Comparison of ENCODE assay signal across 8 mouse cellular contexts in the genomic region with DNA sequence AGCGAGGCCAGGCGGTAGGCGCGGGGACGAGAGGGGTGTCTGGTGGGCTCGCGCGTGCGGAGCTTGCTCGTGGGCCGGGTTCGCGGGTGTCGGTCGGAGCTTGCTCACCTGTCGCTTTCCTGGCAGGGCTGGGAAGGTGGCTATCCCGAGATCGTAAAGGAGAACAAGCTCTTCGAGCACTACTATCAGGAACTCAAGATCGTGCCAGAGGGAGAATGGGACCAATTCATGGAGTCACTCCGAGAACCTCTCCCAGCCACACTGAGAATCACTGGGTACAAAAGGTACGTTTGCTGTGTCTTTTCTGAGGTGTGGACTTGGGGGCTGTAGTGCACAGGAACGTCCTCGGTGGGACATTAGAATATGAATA. TPM values are rescaled to one million over a fixed set of nuclear protein-coding genes. Genes with fewer than 3 reads are reported as not detected.
DNase-seq lines count a peak whose midpoint lies in the region; ATAC-seq and TF ChIP-seq lines count a peak whose summit lies in the region.

No protein-coding gene starts in this region.

- H3K27me3 ChIP-seq in kidney, postnatal 0 days (ENCODE audit: insufficient read depth, low read length) = no peaks in the 10 kb centered on the region
- H3K27me3 ChIP-seq in hindbrain, embryonic 14.5 days (ENCODE audit: control insufficient read depth, insufficient read depth, low read length) = no peaks in the 10 kb centered on the region
- no peaks in the 10 kb centered on the region for H3K27me3 ChIP-seq in midbrain, postnatal 0 days (ENCODE audit: insufficient read depth, low read length)

- H3K27ac ChIP-seq in kidney, postnatal 0 days = peak overlapping the region; percentile 50; the same call in 1 of the 2 replicates
- H3K27ac ChIP-seq in brown adipose tissue, adult 24 weeks (replicated peaks; ENCODE audit: low read depth, low read length) = no peak overlapping the region
- H3K27ac ChIP-seq in hindbrain, embryonic 14.5 days = peak overlapping the region; percentile 81; the same call in 1 of the 2 replicates
- peak overlapping the region; percentile 78 for H3K27ac ChIP-seq in midbrain, postnatal 0 days (ENCODE audit: low read depth, low read length)

- H3K4me2 ChIP-seq in kidney, postnatal 0 days (ENCODE audit: low read length) = peak overlapping the region; percentile 82
- H3K4me2 ChIP-seq in hindbrain, embryonic 14.5 days (replicated peaks) = peak overlapping the region; percentile 71
- peak overlapping the region; percentile 75 for H3K4me2 ChIP-seq in midbrain, postnatal 0 days (ENCODE audit: low read depth, low read length, poor library complexity, severe bottlenecking)

- H3K4me3 ChIP-seq in kidney, postnatal 0 days (replicated peaks; ENCODE audit: low read depth, low read length) = peak overlapping the region; percentile 88
- peak overlapping the region; percentile 76 for H3K4me3 ChIP-seq in brown adipose tissue, adult 24 weeks (ENCODE audit: insufficient read depth, low read depth, low read length)
- H3K4me3 ChIP-seq in hindbrain, embryonic 14.5 days (replicated peaks; ENCODE audit: low read length) = peak overlapping the region; percentile 83
- peak overlapping the region; percentile 86 for H3K4me3 ChIP-seq in midbrain, postnatal 0 days (ENCODE audit: low read depth, low read length)

- ATAC-seq in kidney, postnatal 0 days (replicated peaks; ENCODE audit: low FRiP score, low read depth) = no peak
- no peak for ATAC-seq in hindbrain, embryonic 14.5 days (ENCODE audit: low FRiP score)
- ATAC-seq in midbrain, postnatal 0 days (ENCODE audit: low FRiP score) = no peak

- peak overlapping the region; percentile 90 for H3K9ac ChIP-seq in kidney, postnatal 0 days (ENCODE audit: low read depth, low read length)
- peak overlapping the region; percentile 69 for H3K9ac ChIP-seq in hindbrain, embryonic 14.5 days
- peak overlapping the region; percentile 75 for H3K9ac ChIP-seq in midbrain, postnatal 0 days (replicated peaks; ENCODE audit: low read length, poor library complexity, severe bottlenecking)

- no peak for DNase-seq in kidney, postnatal 0 days (ENCODE audit: low spot score)
- no peak for DNase-seq in kidney, adult 11 months
- DNase-seq in hindbrain, embryonic 14.5 days (ENCODE audit: low spot score) = no peak
- DNase-seq in midbrain, postnatal 0 days (ENCODE audit: low spot score) = peak; percentile 2
- DNase-seq in B cell, adult 2 months = no peak
- DNase-seq in kidney, postnatal 36 days = no peak
- DNase-seq in cerebellum, adult 8-10 months = no peak

- under 1% methylated on average over 24 of the region's 24 CpGs for WGBS in kidney, postnatal 0 days
- WGBS in hindbrain, embryonic 14.5 days = 0% methylated on average over 24 of the region's 24 CpGs
- under 1% methylated on average over 24 of the region's 24 CpGs for WGBS in midbrain, postnatal 0 days

- peaks cover 19% of the 10 kb centered on the region for H3K36me3 ChIP-seq in kidney, postnatal 0 days (ENCODE audit: insufficient read depth, low read length)
- H3K36me3 ChIP-seq in hindbrain, embryonic 14.5 days (replicated peaks; ENCODE audit: control insufficient read depth, insufficient read depth) = peaks cover 37% of the 10 kb centered on the region
- peaks cover 24% of the 10 kb centered on the region; the same call in 1 of the 2 replicates for H3K36me3 ChIP-seq in midbrain, postnatal 0 days (ENCODE audit: insufficient read depth, low read length)

- no peaks in the 10 kb centered on the region for H3K9me3 ChIP-seq in kidney, postnatal 0 days (replicated peaks; ENCODE audit: low read length)
- H3K9me3 ChIP-seq in hindbrain, embryonic 14.5 days (ENCODE audit: control insufficient read depth, low read length) = no peaks in the 10 kb centered on the region
- no peaks in the 10 kb centered on the region for H3K9me3 ChIP-seq in midbrain, postnatal 0 days (ENCODE audit: low read length)

- TF ChIP-seq CTCF in kidney, postnatal 0 days (IDR thresholded peaks at IDR 0.05; ENCODE audit: low read depth) = no peak
- no peak for TF ChIP-seq CTCF in midbrain, postnatal 0 days (IDR thresholded peaks at IDR 0.05)

- H3K4me1 ChIP-seq in kidney, postnatal 0 days (replicated peaks; ENCODE audit: insufficient read depth, low read length) = peaks cover 6% of the 10 kb centered on the region; the same call in 1 of the 2 replicates
- 0 out of 2 replicates have a peak, but pooled peaks cover 3% of the 10 kb centered on the region for H3K4me1 ChIP-seq in brown adipose tissue, adult 24 weeks (ENCODE audit: control insufficient read depth, insufficient read depth, insufficient read length, low read length)
- H3K4me1 ChIP-seq in hindbrain, embryonic 14.5 days (replicated peaks; ENCODE audit: control insufficient read depth, insufficient read depth, low read length) = 0 out of 2 replicates have a peak, but pooled peaks cover 7% of the 10 kb centered on the region
- 0 out of 2 replicates have a peak, but pooled peaks cover 3% of the 10 kb centered on the region for H3K4me1 ChIP-seq in midbrain, postnatal 0 days (ENCODE audit: insufficient read depth, low read length)

RNA-seq across cellular contexts. Expression of gene Srd5a1, which starts 0.9 kb away (rescaled TPM):
- polyA plus RNA-seq in kidney, postnatal 0 days (2015; fragmentation: Nextera tagmentation; extraction: Ambion mirVana) = 28.7 and 31.9 TPM in 2 replicates
- 1.0 and 1.4 TPM in 2 replicates for polyA plus RNA-seq in brown adipose tissue, adult 24 weeks (2012; ENCODE audit: insufficient read depth, insufficient read length, missing spikeins)
- 25.3 and 32.9 TPM in 2 replicates for polyA plus RNA-seq in hindbrain, embryonic 14.5 days (2014; fragmentation: Nextera tagmentation; extraction: Ambion mirVana)
- total RNA-seq in midbrain, postnatal 0 days (2014; rRNA removed) = 20.6 and 22.9 TPM in 2 replicates
- polyA plus RNA-seq in midbrain, postnatal 0 days (2015; fragmentation: Nextera tagmentation; extraction: Ambion mirVana) = 35.9 and 36.3 TPM in 2 replicates

Comparison
In these comparisons a context has a peak if more than half of its experiments do, and no peak if none do; other contexts are left out.
1. RNA of gene Srd5a1, which starts 0.9 kb away (polyA plus RNA-seq): 35.9 to 36.3 TPM in midbrain, postnatal 0 days, 28.7 to 31.9 TPM in kidney, postnatal 0 days and 25.3 to 32.9 TPM in hindbrain, embryonic 14.5 days; 1.0 to 1.4 TPM in brown adipose tissue, adult 24 weeks; every median in the first group is over 10 times any median in the second.
2. Peak in every context shown above with its lines, with median percentiles within 50 percentile points of each other: H3K4me2 ChIP-seq, H3K4me3 ChIP-seq and H3K9ac ChIP-seq.